Mouse (Mus musculus) spleen, adult 2 months (tissue): ENCODE results near the gene Gadd45gip1.

Source experiments
- CTCF ChIP-seq: fragments of 200-500 bp; IDR thresholded peaks from 2 replicates; pipeline ENCODE4 v1.5.1; 2011; ENCODE audit warnings: mild to moderate bottlenecking, inconsistent platforms; ENCODE audit not compliant: insufficient read depth, insufficient read length, insufficient replicate concordance; ENCODE audit errors: extremely low read depth
- POLR2A ChIP-seq: fragments of 200-500 bp; IDR thresholded peaks from 2 replicates; pipeline ENCODE4 v1.6.1; 2011; ENCODE audit warnings: low read depth, low read length, inconsistent platforms

- no peak for TF ChIP-seq POLR2A
- no peak for TF ChIP-seq CTCF
Observed at GRCm38 (mm10) chr8:84785506-84785755, 45.9 kb upstream of the Gadd45gip1 start.
